In the genomic region with DNA sequence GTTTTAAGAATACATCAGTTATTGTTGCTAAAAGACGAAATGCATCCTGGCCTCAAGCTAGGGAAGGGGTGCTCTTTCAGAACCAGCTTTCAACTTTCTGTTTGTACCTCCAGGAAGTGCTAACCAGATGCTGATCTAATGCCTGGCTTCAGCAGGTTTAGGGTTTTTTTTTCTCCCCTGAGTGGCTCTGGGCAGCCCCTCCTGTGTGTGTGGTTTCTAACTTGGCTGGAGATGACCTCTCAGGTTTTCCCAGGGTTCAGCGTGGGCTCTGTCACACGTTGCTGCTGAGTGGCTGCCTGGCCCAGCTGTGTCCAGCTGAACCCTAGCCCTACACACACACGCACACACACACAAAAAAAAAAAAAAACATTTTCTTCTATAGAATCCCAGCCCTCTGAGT, we compare ENCODE assay signal across 13 mouse cellular contexts. TPM values are rescaled to one million over a fixed set of nuclear protein-coding genes. Genes with fewer than 3 reads are reported as not detected.
DNase-seq lines count a peak whose midpoint lies in the region; ATAC-seq and TF ChIP-seq lines count a peak whose summit lies in the region.
"Had no signal": no experiment of that assay in that cellular context is flagged by ENCODE, and none has a peak within 500 bp of the region (broad histone marks: within the 10 kb centered on the region; RNA-seq: fewer than 3 reads in every experiment).

No protein-coding gene starts in this region.

- no peaks in the 10 kb centered on the region for H3K36me3 ChIP-seq in intestine, embryonic 14.5 days (ENCODE audit: control insufficient read depth, insufficient read depth, low read length)
- H3K36me3 ChIP-seq in intestine, embryonic 15.5 days = no peaks in the 10 kb centered on the region
- H3K36me3 ChIP-seq in liver, embryonic 14.5 days (replicated peaks; ENCODE audit: control insufficient read depth, insufficient read depth, low read depth) = no peaks in the 10 kb centered on the region
- H3K36me3 ChIP-seq: limb, embryonic 13.5 days had no signal

- CTCF ChIA-PET in Patski (lab: Charles Lee) = interaction anchor here (0.8 to 2.1 kb wide), 7 partner anchors 16 to 52 kb away, joined by 3 to 6 read pairs (median 4); no protein-coding TSS in a partner anchor

- no peak for ATAC-seq in intestine, embryonic 14.5 days (replicated peaks; ENCODE audit: low FRiP score, low TSS enrichment, low read depth)
- ATAC-seq in intestine, embryonic 15.5 days = no peak
- peak; percentile 27 for ATAC-seq in Patski
- ATAC-seq in liver, embryonic 14.5 days (ENCODE audit: insufficient read depth) = no peak
- no peak for ATAC-seq in monocyte, adult 5-6 weeks (replicated peaks; ENCODE audit: insufficient number of reproducible peaks, low FRiP score, low TSS enrichment, poor library complexity, severe bottlenecking)

- in situ Hi-C loops in Patski (cut with MboI; ENCODE audit: low pct_unique_long_range_greater_than_20kb) = no loop called here

- no peaks in the 10 kb centered on the region for H3K9me3 ChIP-seq in intestine, embryonic 14.5 days (ENCODE audit: control insufficient read depth, low read length)
- no peaks in the 10 kb centered on the region for H3K9me3 ChIP-seq in intestine, embryonic 15.5 days
- H3K9me3 ChIP-seq in liver, embryonic 14.5 days (ENCODE audit: control insufficient read depth, low read length) = no peaks in the 10 kb centered on the region
- H3K9me3 ChIP-seq: limb, embryonic 13.5 days had no signal

- no peak for TF ChIP-seq CTCF in Patski (IDR thresholded peaks at IDR 0.05)
- no peak for TF ChIP-seq CTCF in liver, embryonic 14.5 days (IDR thresholded peaks at IDR 0.05; ENCODE audit: low read depth)

- H3K4me2 ChIP-seq in intestine, embryonic 14.5 days (ENCODE audit: low read length) = no peak overlapping the region
- no peak overlapping the region for H3K4me2 ChIP-seq in intestine, embryonic 15.5 days (replicated peaks)
- peak overlapping the region; percentile 13 for H3K4me2 ChIP-seq in liver, embryonic 14.5 days (ENCODE audit: low read depth)
- H3K4me2 ChIP-seq: limb, embryonic 13.5 days had no signal

- no peak overlapping the region for H3K9ac ChIP-seq in intestine, embryonic 14.5 days (ENCODE audit: low read length)
- no peak overlapping the region for H3K9ac ChIP-seq in intestine, embryonic 15.5 days
- no peak overlapping the region for H3K9ac ChIP-seq in liver, embryonic 14.5 days (replicated peaks)
- H3K9ac ChIP-seq: limb, embryonic 13.5 days had no signal

- 55% methylated on average over 4 of the region's 4 CpGs for WGBS in intestine, embryonic 14.5 days
- 52% methylated on average over 4 of the region's 4 CpGs for WGBS in intestine, embryonic 15.5 days
- WGBS in liver, embryonic 14.5 days (ENCODE audit: insufficient replicate concordance) = 17% methylated on average over 4 of the region's 4 CpGs

- no peak for TF ChIP-seq EP300 in liver, embryonic 14.5 days (IDR thresholded peaks at IDR 0.05; ENCODE audit: low read depth)

- intact Hi-C loops in gastrocnemius, postnatal 36 days (cut with DNase I) = no loop called here

- H3K4me1 ChIP-seq in intestine, embryonic 14.5 days (replicated peaks; ENCODE audit: control insufficient read depth, insufficient read depth, low read length) = peaks cover 23% of the 10 kb centered on the region
- peaks cover 17% of the 10 kb centered on the region; the same call in 1 of the 2 replicates for H3K4me1 ChIP-seq in intestine, embryonic 15.5 days (replicated peaks)
- peaks cover 30 to 42% of the 10 kb centered on the region in 2 experiments for H3K4me1 ChIP-seq in liver, embryonic 14.5 days (replicated peaks; ENCODE audit: control insufficient read depth in 2 of 2, insufficient read depth in 2 of 2, low read length in 1 of 2)

- POLR2A ChIA-PET in Patski (lab: Charles Lee) = no interaction called here

- H3K27me3 ChIP-seq in intestine, embryonic 14.5 days (replicated peaks; ENCODE audit: control insufficient read depth, insufficient read depth, low read length) = no peaks in the 10 kb centered on the region
- no peaks in the 10 kb centered on the region for H3K27me3 ChIP-seq in intestine, embryonic 15.5 days (replicated peaks)
- no peaks in the 10 kb centered on the region for H3K27me3 ChIP-seq in Patski
- no peaks in the 10 kb centered on the region for H3K27me3 ChIP-seq in liver, embryonic 14.5 days (ENCODE audit: control insufficient read depth, insufficient read depth, low read length)
- H3K27me3 ChIP-seq: limb, embryonic 13.5 days had no signal

- DNase-seq in intestine, embryonic 14.5 days (ENCODE audit: low spot score) = no peak
- DNase-seq in 416B (ENCODE audit: low read depth) (peak; percentile 44), Patski (ENCODE audit: low read depth, low spot score) (no peak)
- no peak for DNase-seq in liver, embryonic 14.5 days (ENCODE audit: low read depth in 3 of 3, low spot score in 3 of 3)
- no peak for DNase-seq in yolk sac, embryonic 10.5 days (ENCODE audit: low spot score)
- no peak for DNase-seq in gastrocnemius, postnatal 36 days
- DNase-seq: adrenal gland, postnatal 25 days; cerebellum, postnatal 25 days; midbrain, embryonic 14.5 days; retina, postnatal 1 day had no signal

- peak overlapping the region; percentile 4; the same call in 1 of the 2 replicates for H3K27ac ChIP-seq in intestine, embryonic 14.5 days (ENCODE audit: low read depth)
- no peak overlapping the region for H3K27ac ChIP-seq in intestine, embryonic 15.5 days
- no peak overlapping the region for H3K27ac ChIP-seq in liver, embryonic 14.5 days

- H3K4me3 ChIP-seq in intestine, embryonic 14.5 days (ENCODE audit: low read depth, low read length) = no peak overlapping the region
- no peak overlapping the region for H3K4me3 ChIP-seq in intestine, embryonic 15.5 days (replicated peaks)
- no peak overlapping the region for H3K4me3 ChIP-seq in liver, embryonic 14.5 days (ENCODE audit: insufficient read depth in 1 of 2, low read depth in 2 of 2, low read length in 2 of 2)
- H3K4me3 ChIP-seq: limb, embryonic 13.5 days had no signal

RNA-seq across cellular contexts. Expression of a gene that starts 45.4 kb away (rescaled TPM):
- 6.1 and 6.9 TPM in 2 replicates for polyA plus RNA-seq in intestine, embryonic 14.5 days (2014; fragmentation: Nextera tagmentation; extraction: Ambion mirVana)
- polyA plus RNA-seq in intestine, embryonic 15.5 days (2015; fragmentation: Nextera tagmentation; extraction: Ambion mirVana) = 5.8 and 5.9 TPM in 2 replicates
- polyA plus RNA-seq in Patski (2021) = 243 TPM
- 0.77 and 0.95 TPM in 2 replicates for polyA plus RNA-seq in liver, embryonic 14.5 days (2012; rRNA removed)
- 0.47 and 0.74 TPM in 2 replicates for polyA plus RNA-seq in liver, embryonic 14.5 days (2014; fragmentation: Nextera tagmentation; extraction: Ambion mirVana)
- total RNA-seq in monocyte, adult 5-6 weeks (2017) = 8.2 to 23.1 TPM (median 10.1 TPM) in 3 replicates
- total RNA-seq in gastrocnemius, postnatal 36 days (2021) = 10 to 100 TPM; 25.0 to 25.6 TPM

Comparison
In these comparisons a context has a peak if more than half of its experiments do, and no peak if none do; other contexts are left out.
1. RNA of a gene that starts 45.4 kb away (polyA plus RNA-seq): 243 TPM in Patski (single experiment); 6.1 to 6.9 TPM in intestine, embryonic 14.5 days, 5.8 to 5.9 TPM in intestine, embryonic 15.5 days and 0.47 to 0.95 TPM in liver, embryonic 14.5 days; every median in the first group is over 10 times any median in the second.